Mouse (Mus musculus) bone marrow macrophage, adult 2 months (primary cell): ENCODE measurements around the gene Acap1. TPM values are rescaled to one million over a fixed set of nuclear protein-coding genes. Genes with fewer than 3 reads are reported as not detected.
"Not testable (repeated sequence)": the region's sequence is repeated elsewhere in the genome, so short reads cannot be mapped to it uniquely, and the experiment has no call there.

Experiments used
- H3K27ac ChIP-seq: 2 replicates; pipeline ENCODE4 v1.5.1; 2012; ENCODE audit warnings: low read depth, low read length; ENCODE audit not compliant: insufficient read depth
- H3K4me1 ChIP-seq: 2 replicates; pipeline ENCODE4 v1.6.1; 2012; ENCODE audit warnings: low read length; ENCODE audit not compliant: control insufficient read depth, insufficient read depth
- H3K4me3 ChIP-seq: 2 replicates; pipeline ENCODE4 v1.5.1; 2012; ENCODE audit warnings: mild to moderate bottlenecking, low read length, moderate library complexity; ENCODE audit not compliant: insufficient read depth
- CTCF ChIP-seq: IDR thresholded peaks from 2 replicates; pipeline ENCODE4 v1.5.1; 2012; ENCODE audit warnings: low read depth, mild to moderate bottlenecking, low read length, moderate library complexity
- POLR2A ChIP-seq: IDR thresholded peaks from 2 replicates; pipeline ENCODE4 v1.6.1; 2012; ENCODE audit warnings: mild to moderate bottlenecking, low read depth, low read length, borderline replicate concordance
- polyA plus RNA-seq: library from polyadenylated mRNA; stranded (reverse); fragments of >200 nt; gene quantifications from 2 replicates; pipeline ENCODE4 v1.2.4, GENCODE M21; 2012; ENCODE audit not compliant: missing spikeins, insufficient read depth, insufficient read length

Gene Acap1
- polyA plus RNA-seq, 1 experiment = 0.66 TPM

GRCm38 (mm10) chr11:69934681-69935080, 39.3 kb upstream of the Acap1 start:
- Histone ChIP-seq H3K27ac (no peak overlapping the region), H3K4me3 (no peak overlapping the region), H3K4me1 (peaks cover 12% of the 10 kb centered on the region)
- TF ChIP-seq CTCF (no peak), POLR2A (no peak)

DNA sequence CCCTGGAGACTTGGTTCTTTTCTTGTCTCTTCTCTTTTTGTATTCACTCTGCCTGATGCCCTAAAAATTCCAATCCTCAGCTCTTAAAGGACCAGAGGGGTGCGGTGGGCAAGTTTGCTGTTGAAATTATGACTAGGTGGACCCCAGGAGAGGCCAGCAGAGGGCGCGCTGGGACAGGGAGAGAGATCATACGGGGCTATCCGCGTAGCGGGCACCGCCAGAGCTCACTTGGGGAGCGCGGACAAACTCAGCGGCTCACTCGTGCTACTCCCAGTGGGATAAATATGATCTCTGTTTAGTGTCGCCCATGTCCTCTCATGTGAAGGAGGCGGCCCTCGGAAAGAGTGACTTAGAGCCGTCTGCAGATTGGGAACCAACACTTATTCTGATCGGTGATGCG, 38.8 kb upstream of the Acap1 start:
- H3K4me1 ChIP-seq = peaks cover 12% of the 10 kb centered on the region
- H3K4me3 ChIP-seq = peak overlapping the region; percentile 23; the same call in 1 of the 2 replicates
- no peak for TF ChIP-seq POLR2A
- peak; percentile 78 for TF ChIP-seq CTCF
- H3K27ac ChIP-seq = no peak overlapping the region

GRCm38 (mm10) chr11:69933066-69933465, 37.7 kb upstream of the Acap1 start:
- Histone ChIP-seq H3K4me1 (peaks cover 12% of the 10 kb centered on the region), H3K4me3 (no peak overlapping the region), H3K27ac (no peak overlapping the region)
- TF ChIP-seq CTCF (no peak), POLR2A (no peak)

- TF ChIP-seq CTCF (no peak), POLR2A (no peak)
- H3K4me3 ChIP-seq = no peak overlapping the region
- H3K4me1 ChIP-seq = peaks cover 12% of the 10 kb centered on the region
- H3K27ac ChIP-seq = no peak overlapping the region
Observed at GRCm38 (mm10) chr11:69932254-69932653, 36.9 kb upstream of the Acap1 start.

- Histone ChIP-seq H3K4me1 (peaks cover 12% of the 10 kb centered on the region), H3K27ac (0 out of 2 replicates have a peak overlapping the region, but pooled peaks have one; percentile 27), H3K4me3 (no peak overlapping the region)
- TF ChIP-seq CTCF = no peak
- no peak for TF ChIP-seq POLR2A
Observed at GRCm38 (mm10) chr11:69931769-69932168, 36.4 kb upstream of the Acap1 start.

DNA sequence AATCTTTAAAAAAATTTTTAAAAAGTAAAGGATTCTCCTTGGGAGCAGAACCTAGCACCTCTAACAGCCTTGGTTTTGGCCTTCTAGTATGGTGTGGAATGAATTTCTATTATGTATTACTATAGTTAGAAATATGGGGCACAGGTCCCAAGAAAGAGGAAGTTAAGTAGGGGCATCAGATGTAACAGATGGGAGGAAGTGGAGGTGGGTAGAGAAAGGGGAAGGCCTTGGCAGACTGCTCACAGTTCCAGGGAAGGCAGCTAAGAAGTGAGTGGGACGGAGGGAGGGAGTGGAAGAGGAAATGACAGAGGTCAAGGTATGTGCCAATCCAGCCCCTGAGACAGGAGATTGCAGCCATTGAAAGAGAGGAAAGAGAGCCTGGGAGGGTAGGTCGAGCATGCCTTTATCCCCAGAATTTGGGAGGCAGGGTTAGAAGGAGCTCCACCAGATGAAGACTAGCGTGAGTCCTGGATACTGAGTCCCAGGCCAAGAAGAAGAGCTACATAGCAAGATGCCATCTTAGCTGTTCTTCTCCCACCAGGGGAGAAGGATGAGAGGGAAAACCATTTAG, 35.7 kb upstream of the Acap1 start:
- TF ChIP-seq CTCF (no peak), POLR2A (no peak)
- Histone ChIP-seq H3K27ac (peak overlapping the region; percentile 53), H3K4me3 (no peak overlapping the region), H3K4me1 (peaks cover 12% of the 10 kb centered on the region)

DNA sequence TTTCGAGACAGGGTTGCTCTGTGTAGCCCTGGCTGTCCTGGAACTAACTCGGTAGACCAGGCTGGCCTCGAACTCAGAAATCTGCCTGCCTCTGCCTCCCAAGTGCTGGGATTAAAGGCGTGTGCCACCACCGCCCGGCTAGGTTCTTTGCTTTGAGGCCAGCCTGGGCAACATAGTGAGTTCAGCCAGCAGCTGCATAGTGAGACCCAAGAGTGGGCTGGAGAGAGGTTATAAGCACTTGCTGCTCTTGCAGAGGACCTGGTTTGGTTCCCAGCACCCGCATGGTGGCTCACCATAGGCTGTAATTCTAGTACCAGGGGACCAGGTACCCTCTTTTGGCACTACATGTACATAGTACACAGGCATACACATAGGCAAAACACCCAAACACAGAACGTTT, 34.8 kb upstream of the Acap1 start:
- H3K4me3 ChIP-seq, H3K27ac ChIP-seq: not testable (repeated sequence)
- peaks cover 12% of the 10 kb centered on the region for H3K4me1 ChIP-seq

- H3K4me3 ChIP-seq = no peak overlapping the region
- H3K4me1 ChIP-seq = peaks cover 12% of the 10 kb centered on the region
- H3K27ac ChIP-seq = no peak overlapping the region
- TF ChIP-seq POLR2A = no peak
- TF ChIP-seq CTCF = no peak
Observed at GRCm38 (mm10) chr11:69929712-69930111, 34.4 kb upstream of the Acap1 start.

DNA sequence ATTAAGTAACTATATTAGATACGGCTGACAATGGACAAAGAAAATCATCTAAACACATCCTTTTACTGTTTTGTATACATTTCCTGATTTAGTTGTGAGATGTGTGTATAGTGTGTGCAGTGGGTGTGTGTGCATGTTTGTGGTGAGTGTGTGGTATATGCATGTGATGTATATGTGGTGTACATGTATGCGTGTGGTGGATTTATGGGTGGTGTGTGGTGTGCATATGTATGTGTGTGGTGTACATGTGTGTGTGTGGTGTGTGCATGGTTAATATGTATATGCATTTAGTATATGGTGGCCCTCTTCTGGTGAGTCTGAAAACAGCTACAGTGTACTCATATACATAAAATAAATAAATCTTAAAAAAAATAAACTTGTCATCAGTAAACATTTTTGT, 32.2 kb upstream of the Acap1 start:
- Histone ChIP-seq H3K4me1 (peaks cover 21% of the 10 kb centered on the region), H3K27ac (no peak overlapping the region), H3K4me3 (no peak overlapping the region)
- TF ChIP-seq CTCF (no peak), POLR2A (no peak)

- peak overlapping the region; percentile 94 for H3K27ac ChIP-seq
- H3K4me1 ChIP-seq = peaks cover 20% of the 10 kb centered on the region
- H3K4me3 ChIP-seq = no peak overlapping the region
- TF ChIP-seq CTCF (no peak), POLR2A (no peak)
Observed at GRCm38 (mm10) chr11:69922796-69923195, 27.5 kb upstream of the Acap1 start.

GRCm38 (mm10) chr11:69922012-69922756, 26.8 kb upstream of the Acap1 start:
- TF ChIP-seq CTCF = no peak
- no peak for TF ChIP-seq POLR2A
- peaks cover 25% of the 10 kb centered on the region for H3K4me1 ChIP-seq
- peak overlapping the region; percentile 94 for H3K27ac ChIP-seq
- peak overlapping the region; percentile 81 for H3K4me3 ChIP-seq
